Mouse (Mus musculus) liver, embryonic 14.5 days (tissue): ENCODE data around the gene Hnrnph3.

ENCODE experiments used
- CTCF ChIP-seq: IDR thresholded peaks from 2 replicates; pipeline ENCODE4 v1.5.1; 2016; ENCODE audit warnings: antibody characterized with exemption, low read depth, control low read depth
- EP300 ChIP-seq: IDR thresholded peaks from 2 replicates; pipeline ENCODE4 v1.6.1; 2016; ENCODE audit warnings: antibody characterized with exemption, low read depth

GRCm38 (mm10) chr10:63043154-63043553, 19.1 kb upstream of the Hnrnph3 start:
- TF ChIP-seq CTCF, result peak; percentile 22; the same call in 1 of the 2 replicates
- TF ChIP-seq EP300, result no peak
